Mouse (Mus musculus): ENCODE measurements around the gene Cd244a. TPM values are rescaled to one million over a fixed set of nuclear protein-coding genes. Genes with fewer than 3 reads are reported as not detected.

Gene Cd244a
- total and polyA plus RNA-seq, 3 experiments: 0.21 to 0.64 (median 0.41) TPM

- H3K27me3 ChIP-seq (replicated peaks): peaks cover 3% of the 10 kb centered on the region
- H3K9me3 ChIP-seq (replicated peaks; ENCODE audit: low read length): peaks cover 3% of the 10 kb centered on the region
- no peak overlapping the region for H3K4me3 ChIP-seq (replicated peaks in 1 of 3; ENCODE audit: low read depth in 2 of 3, low read length in 2 of 3, poor library complexity in 1 of 3)
- dilution Hi-C loops (cut with MboI; ENCODE audit: extremely low pct_ligation_motif_present, extremely low pct_unique_long_range_greater_than_20kb, low sequenced_read_pairs) (no loop called here), in situ Hi-C loops (cut with MboI; ENCODE audit: low pct_ligation_motif_present, low pct_unique_long_range_greater_than_20kb, low sequenced_read_pairs) (no loop called here)
- no peak for DNase-seq (ENCODE audit: extremely low read depth)
- no peak overlapping the region for H3K4me2 ChIP-seq (ENCODE audit: insufficient read depth, low read depth, poor library complexity, severe bottlenecking)
- TF ChIP-seq UBTF (IDR thresholded peaks at IDR 0.05; ENCODE audit: low read depth, low read length) (no peak), TBP (conservative IDR thresholded peaks at IDR 0.05; ENCODE audit: low read depth, low read length) (no peak), MYC (IDR thresholded peaks at IDR 0.05; ENCODE audit: low read depth, low read length) (no peak), NELFE (IDR thresholded peaks at IDR 0.05; ENCODE audit: low read depth, low read length) (no peak), ZKSCAN1 (IDR thresholded peaks at IDR 0.05; ENCODE audit: borderline replicate concordance, low read depth, low read length) (no peak), SIN3A (IDR thresholded peaks at IDR 0.05; ENCODE audit: low read length) (no peak), CHD1 (IDR thresholded peaks at IDR 0.05; ENCODE audit: low read depth, low read length) (no peak), ZC3H11A (IDR thresholded peaks at IDR 0.05; ENCODE audit: low read depth, low read length) (no peak), ELF1 (IDR thresholded peaks at IDR 0.05; ENCODE audit: low read depth, low read length) (no peak), CHD2 (IDR thresholded peaks at IDR 0.05; ENCODE audit: low read length) (no peak), ZMIZ1 (IDR thresholded peaks at IDR 0.05; ENCODE audit: low read depth, low read length) (no peak), MAFK (IDR thresholded peaks at IDR 0.05; ENCODE audit: insufficient replicate concordance, low read length) (no peak), ETS1 (conservative IDR thresholded peaks at IDR 0.05; ENCODE audit: low read depth, low read length) (no peak), JUN (IDR thresholded peaks at IDR 0.05; ENCODE audit: insufficient read depth, low read depth, low read length) (no peak), JUND (conservative IDR thresholded peaks at IDR 0.05; ENCODE audit: low read depth, low read length) (no peak), HCFC1 (IDR thresholded peaks at IDR 0.05; ENCODE audit: low read depth, low read length) (no peak), IRF4 (IDR thresholded peaks at IDR 0.05; ENCODE audit: low read depth, low read length) (no peak), POLR2A (IDR thresholded peaks at IDR 0.05; ENCODE audit: low read depth, low read length) (no peak)
- no peaks in the 10 kb centered on the region for H3K79me2 ChIP-seq (replicated peaks; ENCODE audit: control insufficient read depth, extremely low read depth, insufficient read depth, poor library complexity, severe bottlenecking)
- no peak overlapping the region for H3K9ac ChIP-seq (ENCODE audit: insufficient read depth, low read depth)
- no peaks in the 10 kb centered on the region for H3K4me1 ChIP-seq (ENCODE audit: control insufficient read depth in 1 of 2, insufficient read depth in 2 of 2)
- H3K27ac ChIP-seq (ENCODE audit: insufficient read depth, low read depth): no peak overlapping the region
- no peaks in the 10 kb centered on the region for H3K36me3 ChIP-seq (replicated peaks in 1 of 2; ENCODE audit: control insufficient read depth in 1 of 2, insufficient read depth in 1 of 2, low read length in 1 of 2)
Measured at GRCm38 (mm10) chr1:171513760-171514159, 45.2 kb upstream of the Cd244a start.

GRCm38 (mm10) chr1:171515039-171515438 is 44.0 kb upstream of the Cd244a start:
- in situ Hi-C loops (cut with MboI; ENCODE audit: low pct_ligation_motif_present, low pct_unique_long_range_greater_than_20kb, low sequenced_read_pairs) (no loop called here), dilution Hi-C loops (cut with MboI; ENCODE audit: extremely low pct_ligation_motif_present, extremely low pct_unique_long_range_greater_than_20kb, low sequenced_read_pairs) (no loop called here)
- Histone ChIP-seq H3K9me3 (replicated peaks; ENCODE audit: low read length) (no peaks in the 10 kb centered on the region), H3K27ac (ENCODE audit: insufficient read depth, low read depth) (no peak overlapping the region), H3K9ac (ENCODE audit: insufficient read depth, low read depth) (no peak overlapping the region), H3K4me1 (ENCODE audit: control insufficient read depth in 1 of 2, insufficient read depth in 2 of 2) (no peaks in the 10 kb centered on the region), H3K79me2 (replicated peaks; ENCODE audit: control insufficient read depth, extremely low read depth, insufficient read depth, poor library complexity, severe bottlenecking) (no peaks in the 10 kb centered on the region), H3K4me3 (replicated peaks in 1 of 3; ENCODE audit: low read depth in 2 of 3, low read length in 2 of 3, poor library complexity in 1 of 3) (no peak overlapping the region), H3K27me3 (replicated peaks) (peaks cover 3% of the 10 kb centered on the region), H3K36me3 (replicated peaks in 1 of 2; ENCODE audit: control insufficient read depth in 1 of 2, insufficient read depth in 1 of 2, low read length in 1 of 2) (no peaks in the 10 kb centered on the region), H3K4me2 (ENCODE audit: insufficient read depth, low read depth, poor library complexity, severe bottlenecking) (no peak overlapping the region)
- TF ChIP-seq CTCF (conservative IDR thresholded peaks at IDR 0.05 in 1 of 2, IDR thresholded peaks at IDR 0.05 in 1 of 2; ENCODE audit: low read depth in 2 of 2, low read length in 2 of 2) (peak in 1 of 2 experiments; percentile 88; a peak in 2 of 4 replicates), CHD2 (IDR thresholded peaks at IDR 0.05; ENCODE audit: low read length) (no peak), KAT2A (IDR thresholded peaks at IDR 0.05; ENCODE audit: insufficient replicate concordance, low read length) (no peak), SMC3 (IDR thresholded peaks at IDR 0.05; ENCODE audit: low read depth, low read length) (peak; percentile 27), POLR2A (IDR thresholded peaks at IDR 0.05; ENCODE audit: low read depth, low read length) (no peak)
- DNase-seq (ENCODE audit: extremely low read depth): peak; percentile 38

Measured in CH12.LX (cell line).